Mouse (Mus musculus) ES-Bruce4 (cell line): ENCODE measurements around the gene Aqp6.

ENCODE experiments used
- CTCF ChIP-seq: IDR thresholded peaks from one replicate; pipeline ENCODE4 v1.8.1; 2011; ENCODE audit warnings: low read depth, low read length
- EP300 ChIP-seq: IDR thresholded peaks from 2 replicates; pipeline ENCODE4 v1.6.1; 2011; ENCODE audit warnings: low read depth, low read length; ENCODE audit not compliant: insufficient read depth
- POLR2A ChIP-seq: IDR thresholded peaks from one replicate; pipeline ENCODE4 v1.8.1; 2011; ENCODE audit warnings: low read length; ENCODE audit not compliant: insufficient read depth

GRCm38 (mm10) chr15:99638124-99638485, 36.9 kb downstream of the Aqp6 start:
- TF ChIP-seq CTCF (no peak), POLR2A (no peak), EP300 (no peak)
